Mouse (Mus musculus): ENCODE measurements at regions not wholly inside any gene's neighbourhood (a gene's known extent, or its start where the extent isn't known, plus 50 kb on each side); places are given as distances from the start of the nearest gene placed in this dataset.

GRCm38 (mm10) chr1:122273579-122273978, 705.8 kb upstream of the Ddx18 start:
- no peak for DNase-seq (ENCODE audit: low spot score)

GRCm38 (mm10) chr1:122243031-122243430, 675.2 kb upstream of the Ddx18 start:
- DNase-seq (ENCODE audit: low spot score), result no peak

- no peak for DNase-seq (ENCODE audit: low spot score)
These were observed 673.7 kb upstream of the Ddx18 start for GRCm38 (mm10) chr1:122241511-122241910.

- DNase-seq (ENCODE audit: low spot score), result no peak
These were observed 662.7 kb upstream of the Ddx18 start for GRCm38 (mm10) chr1:122230442-122230841.

DNA sequence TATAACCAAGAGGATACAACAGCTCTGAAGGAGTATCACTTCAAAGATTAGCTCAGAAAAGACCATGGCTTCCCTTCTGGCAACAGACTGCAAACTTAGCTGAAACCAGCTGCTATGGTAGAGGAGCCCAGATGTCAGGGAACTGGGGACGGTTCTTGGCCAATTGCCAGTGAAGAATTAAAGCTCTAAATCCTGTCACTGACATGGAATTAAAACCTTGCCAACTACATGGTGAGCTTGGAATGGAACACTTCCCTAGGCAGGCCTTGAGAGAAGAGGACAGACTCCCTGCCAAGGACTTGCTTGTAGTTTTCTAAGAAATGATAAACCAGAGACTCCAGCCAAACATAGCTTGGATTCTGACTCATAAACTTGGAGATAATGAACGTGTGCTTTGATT, 644.7 kb upstream of the Ddx18 start:
- DNase-seq (ENCODE audit: low spot score), result peak; percentile 27

- no peak for DNase-seq (ENCODE audit: low spot score)
These were observed 640.8 kb upstream of the Ddx18 start for GRCm38 (mm10) chr1:122208619-122209018.

- no peak for DNase-seq (ENCODE audit: low spot score)
These were observed 601.8 kb upstream of the Ddx18 start for GRCm38 (mm10) chr1:122169547-122169946.

DNA sequence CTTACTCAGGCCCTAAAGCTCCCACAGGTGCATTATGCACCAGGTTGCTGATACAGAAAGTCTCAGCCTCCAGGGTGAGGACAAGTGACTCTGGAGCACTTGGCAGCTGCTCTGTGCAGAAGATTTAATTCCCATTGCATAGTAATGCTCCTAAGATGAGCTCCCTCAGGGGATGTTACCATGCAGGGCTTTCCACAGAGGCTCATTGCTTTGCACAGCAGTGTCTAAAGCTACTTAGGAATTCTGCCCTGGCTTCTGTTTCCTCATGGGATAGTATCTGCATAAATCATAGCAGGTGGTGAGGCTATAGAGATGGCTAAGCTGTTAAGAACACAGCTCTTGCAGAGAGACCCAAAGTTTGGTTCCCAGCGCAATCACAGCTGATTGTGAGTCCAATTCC, 594.0 kb upstream of the Ddx18 start:
- no peak for DNase-seq (ENCODE audit: low spot score)

DNA sequence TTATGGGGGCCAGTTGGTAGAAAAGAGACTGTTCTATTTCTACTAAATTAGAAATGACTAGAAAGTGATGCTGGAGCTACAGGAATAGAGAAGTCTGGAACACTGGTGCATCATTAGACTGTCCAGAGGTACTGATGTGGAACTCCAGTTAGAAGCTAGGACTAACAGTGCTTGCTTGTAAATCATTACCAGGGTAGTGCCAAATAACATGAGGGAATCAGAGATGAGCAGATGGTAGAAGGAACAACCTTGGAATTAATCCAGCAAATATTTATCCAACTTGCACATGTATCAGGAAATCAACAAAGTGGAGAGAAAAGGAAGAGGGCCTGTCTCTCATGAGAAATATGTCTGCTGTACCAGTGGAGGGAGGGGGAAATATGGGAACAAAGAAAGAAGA, 573.6 kb upstream of the Ddx18 start:
- DNase-seq (ENCODE audit: low spot score), result no peak

- DNase-seq (ENCODE audit: low spot score), result no peak
These were observed 556.2 kb upstream of the Ddx18 start for GRCm38 (mm10) chr1:122123954-122124353.

DNA sequence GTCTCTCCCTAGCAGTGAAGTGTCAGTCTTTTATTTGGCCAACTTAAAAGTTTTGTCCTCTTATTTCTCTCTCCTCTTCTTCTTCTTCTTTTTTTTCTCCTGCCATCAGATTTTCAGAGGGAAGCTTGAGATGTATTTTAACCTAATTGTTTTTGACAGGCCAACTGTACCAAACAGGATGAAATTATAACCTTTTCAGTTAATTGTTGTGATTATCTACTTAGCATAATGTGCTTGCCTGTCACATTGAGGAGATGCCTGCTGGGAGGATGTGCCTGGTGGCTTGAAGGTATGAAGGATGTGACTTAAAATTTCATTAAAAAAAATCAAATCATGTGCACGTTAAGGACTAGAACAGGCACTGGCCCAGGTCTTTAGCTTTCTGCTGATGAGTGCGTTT, 527.9 kb upstream of the Ddx18 start:
- DNase-seq (ENCODE audit: low spot score), result no peak

GRCm38 (mm10) chr1:122082481-122082880, 514.7 kb upstream of the Ddx18 start:
- no peak for DNase-seq (ENCODE audit: low spot score)

DNA sequence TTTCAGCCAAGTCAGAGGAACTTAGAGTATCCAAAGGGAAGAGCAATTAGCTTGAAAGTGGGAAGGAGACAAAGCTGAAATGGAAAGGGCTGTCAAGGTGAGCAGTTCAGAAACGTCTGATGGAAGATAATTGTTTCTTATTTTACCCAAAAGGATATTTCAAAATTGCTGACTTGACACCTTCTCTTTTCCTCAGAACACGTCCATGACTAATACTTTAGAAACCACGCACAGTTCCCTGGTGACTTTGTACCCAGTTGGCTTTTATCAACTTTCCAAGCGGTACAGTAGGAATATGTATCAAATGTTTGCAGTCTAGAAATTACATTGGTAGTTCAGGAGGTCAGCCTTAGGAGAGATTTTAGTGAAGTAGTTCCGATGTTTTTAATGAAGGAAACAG, 508.3 kb upstream of the Ddx18 start:
- no peak for DNase-seq (ENCODE audit: low spot score)

GRCm38 (mm10) chr1:122055146-122055545, 487.4 kb upstream of the Ddx18 start:
- peak; percentile 10 for DNase-seq (ENCODE audit: low spot score)

GRCm38 (mm10) chr1:122048112-122048725, 480.4 kb upstream of the Ddx18 start:
- DNase-seq (ENCODE audit: low spot score), result no peak

DNA sequence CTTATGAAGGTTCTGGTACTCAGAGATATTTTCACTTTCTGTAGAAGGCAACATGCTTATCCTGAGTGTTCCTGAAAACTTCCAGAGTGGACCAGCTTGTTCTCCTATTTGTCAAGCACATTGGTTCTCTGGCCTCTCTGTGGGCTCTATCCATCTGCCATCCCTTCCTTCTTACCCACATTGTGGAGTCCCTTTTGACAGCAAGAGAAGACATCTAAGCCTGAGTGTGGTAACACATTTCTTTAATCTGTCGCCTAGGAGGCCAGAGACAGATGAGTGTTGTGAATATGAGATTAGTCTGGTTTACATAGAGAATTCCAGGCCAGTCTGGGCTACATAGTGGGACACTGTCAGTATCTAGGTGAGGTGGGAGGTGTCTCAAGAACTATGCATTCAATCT, 476.1 kb upstream of the Ddx18 start:
- DNase-seq (ENCODE audit: low spot score), result no peak

- no peak for DNase-seq (ENCODE audit: low spot score)
These were observed 475.3 kb upstream of the Ddx18 start for GRCm38 (mm10) chr1:122043114-122043513.

DNA sequence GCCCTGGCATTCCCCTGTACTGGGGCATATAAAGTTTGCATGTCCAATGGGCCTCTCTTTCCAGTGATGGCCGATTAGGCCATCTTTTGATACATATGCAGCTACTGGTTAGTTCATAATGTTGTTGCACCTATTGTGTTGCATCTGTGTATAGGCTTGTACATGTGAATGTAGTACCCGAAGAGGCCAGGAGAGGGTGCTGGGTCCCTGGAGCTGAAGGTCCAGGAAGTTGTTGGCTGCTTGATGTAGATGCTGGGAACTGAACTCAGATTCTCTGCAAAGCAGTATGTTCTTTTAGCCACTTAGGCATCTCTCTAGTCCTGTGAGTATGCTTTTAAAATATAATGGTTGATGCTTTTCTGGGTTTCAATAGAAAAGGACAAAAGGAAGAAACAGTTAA, 440.0 kb upstream of the Ddx18 start:
- DNase-seq (ENCODE audit: low spot score), result no peak

DNA sequence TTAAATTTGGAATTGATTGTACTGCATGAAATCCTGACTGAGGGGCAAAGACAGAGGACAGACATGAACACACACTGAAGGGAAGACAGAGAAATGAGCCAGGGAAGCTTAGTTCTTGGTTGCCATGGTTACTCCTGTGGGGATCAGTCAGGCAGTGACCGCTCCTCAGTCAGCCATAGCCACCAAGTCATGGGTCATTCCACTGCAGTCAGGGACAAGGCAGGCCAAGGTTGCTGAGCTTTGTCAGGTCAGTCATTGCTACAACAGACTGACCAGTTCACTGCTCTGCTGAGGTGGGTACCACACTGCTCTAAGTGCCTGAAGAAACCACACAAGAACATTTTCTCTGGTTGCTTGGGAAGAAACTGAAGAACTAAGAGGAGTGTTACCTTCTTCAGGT, 428.7 kb upstream of the Ddx18 start:
- DNase-seq (ENCODE audit: low spot score), result no peak

- no peak for DNase-seq (ENCODE audit: low spot score)
These were observed 422.9 kb upstream of the Ddx18 start for GRCm38 (mm10) chr1:121990653-121991052.

- no peak for DNase-seq (ENCODE audit: low spot score)
These were observed 391.2 kb upstream of the Ddx18 start for GRCm38 (mm10) chr1:121958942-121959341.

DNA sequence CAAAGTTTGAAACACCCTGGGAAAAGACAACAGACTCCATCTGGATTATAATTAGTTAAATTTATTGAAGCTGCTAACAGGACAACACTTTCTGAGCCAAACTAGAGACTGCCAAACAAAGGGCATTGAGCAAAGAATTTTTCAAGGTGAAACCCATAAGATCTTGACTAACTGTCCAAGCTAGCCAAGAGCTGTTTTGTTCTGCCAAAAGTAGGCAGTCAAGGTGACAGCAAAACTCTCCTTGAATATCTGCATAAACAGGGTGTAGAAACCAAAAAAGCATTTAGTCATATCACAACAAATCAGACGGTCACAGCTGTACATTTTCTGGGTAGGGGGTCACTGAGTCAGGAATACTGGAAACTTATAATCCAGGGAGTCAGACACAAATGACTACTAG, 368.1 kb upstream of the Ddx18 start:
- peak; percentile 4 for DNase-seq (ENCODE audit: low spot score)

Data from testis, postnatal 14 days (tissue).